Mouse (Mus musculus) intestine, embryonic 14.5 days (tissue): Measurements from ENCODE around the gene Psd. TPM values are rescaled to one million over a fixed set of nuclear protein-coding genes. Genes with fewer than 3 reads are reported as not detected.

Source experiments
- ATAC-seq: fragments of 200-750 bp; cut with Nextera tagmentation; replicated peaks from 2 replicates; pipeline ENCODE4 v1.8.0; 2017; ENCODE audit warnings: low read depth, moderate number of reproducible peaks, moderate TSS enrichment, moderate library complexity; ENCODE audit not compliant: low FRiP score, low TSS enrichment
- DNase-seq: peaks from one replicate; pipeline ENCODE4 v3.0.0-alpha.2; 2018; ENCODE audit warnings: low spot score
- H3K27ac ChIP-seq: fragments of 300-500 bp; sonication (generic); 2 replicates; pipeline ENCODE4 v1.5.1; 2014; ENCODE audit warnings: low read depth, mild to moderate bottlenecking, control low read depth
- H3K27me3 ChIP-seq: fragments of 300-500 bp; sonication (generic); replicated peaks from 2 replicates; pipeline ENCODE4 v1.6.1; 2014; ENCODE audit warnings: low read length, control low read depth; ENCODE audit not compliant: control insufficient read depth, insufficient read depth
- H3K36me3 ChIP-seq: fragments of 300-500 bp; sonication (generic); 2 replicates; pipeline ENCODE4 v1.6.1; 2014; ENCODE audit warnings: low read length, control low read depth; ENCODE audit not compliant: control insufficient read depth, insufficient read depth
- H3K4me1 ChIP-seq: fragments of 300-500 bp; sonication (generic); replicated peaks from 2 replicates; pipeline ENCODE4 v1.6.1; 2014; ENCODE audit warnings: low read length, control low read depth, mixed read lengths; ENCODE audit not compliant: control insufficient read depth, insufficient read depth
- H3K4me2 ChIP-seq: fragments of 300-500 bp; sonication (generic); 2 replicates; pipeline ENCODE4 v1.6.1; 2014; ENCODE audit warnings: low read length
- H3K4me3 ChIP-seq: fragments of 300-500 bp; sonication (generic); 2 replicates; pipeline ENCODE4 v1.5.1; 2014; ENCODE audit warnings: low read depth, low read length, control low read depth, mixed read lengths
- H3K9ac ChIP-seq: fragments of 300-500 bp; sonication (generic); 2 replicates; pipeline ENCODE4 v1.6.1; 2014; ENCODE audit warnings: mild to moderate bottlenecking, low read length
- H3K9me3 ChIP-seq: fragments of 300-500 bp; sonication (generic); 2 replicates; pipeline ENCODE4 v1.6.1; 2016; ENCODE audit warnings: low read length, control low read depth; ENCODE audit not compliant: control insufficient read depth
- WGBS: fragments of 180-500 bp; shearing (Covaris S2); extraction: QIAGEN DNeasy Blood & Tissue Kit; methylation state at CpG from one replicate; pipeline ENCODE4 v1.1.7; 2014; 5-methylcytosine and 5-hydroxymethylcytosine counted together
- polyA plus RNA-seq: library from polyadenylated mRNA; unstranded; fragments of >200 nt; fragmentation: Nextera tagmentation; extraction: Ambion mirVana; gene quantifications from 2 replicates; pipeline ENCODE4 v1.2.1, GENCODE M21; 2014

The Psd gene
- polyA plus RNA-seq, 1 experiment from 2014 or later, result 43.9 TPM

DNA sequence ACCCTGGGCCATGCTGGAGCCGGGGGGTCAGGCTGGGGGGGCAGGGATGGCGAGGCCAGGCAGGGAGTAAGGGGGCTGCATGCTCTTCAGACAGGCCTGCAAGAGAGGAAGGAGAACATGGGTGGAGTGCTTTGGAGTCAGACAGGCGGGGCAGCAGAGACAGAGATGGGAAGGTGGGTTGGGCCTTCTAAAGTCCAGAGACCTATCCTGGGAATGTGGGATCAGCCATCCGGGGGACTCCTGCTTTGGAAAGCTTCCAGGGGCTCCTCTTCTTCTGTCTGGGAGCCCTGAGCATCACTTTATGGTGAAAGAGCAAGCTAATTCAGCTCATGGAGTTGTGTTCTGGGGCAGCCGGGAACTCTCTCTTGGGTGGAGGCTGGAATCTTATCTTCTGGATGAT is 2.0 kb downstream of the Psd start:
- DNase-seq (no peak), ATAC-seq (no peak)
- no peak overlapping the region for H3K4me3 ChIP-seq

DNA sequence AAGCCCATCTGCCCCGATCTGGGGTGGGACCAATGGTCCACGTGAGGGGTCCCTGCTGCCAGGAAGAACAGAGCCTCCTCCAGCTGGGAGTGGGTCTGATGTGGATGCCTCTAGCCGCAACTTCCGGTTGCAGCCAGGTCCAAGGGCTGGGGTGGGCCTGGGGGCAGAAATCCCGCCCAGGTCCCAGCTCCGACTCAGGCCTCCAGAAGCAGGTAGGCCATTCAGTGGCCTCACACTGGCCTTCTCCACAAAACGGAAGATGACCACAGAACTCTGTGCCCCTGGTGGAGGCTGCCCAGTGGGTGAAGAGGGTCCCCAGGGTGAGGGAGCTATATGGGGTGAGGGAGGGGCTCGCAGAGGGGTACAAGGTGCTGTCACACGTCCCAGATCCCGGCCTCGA is 2.6 kb downstream of the Psd start:
- Histone ChIP-seq H3K9me3 (no peaks in the 10 kb centered on the region), H3K27me3 (peaks cover 47% of the 10 kb centered on the region)
- WGBS, result 61% methylated on average over 11 of the region's 11 CpGs

More for the DNA sequence above, 2.0 kb downstream of the Psd start:
- Histone ChIP-seq H3K4me2 (no peak overlapping the region), H3K9ac (no peak overlapping the region), H3K4me1 (peaks cover 31% of the 10 kb centered on the region), H3K27me3 (peaks cover 47% of the 10 kb centered on the region), H3K9me3 (no peaks in the 10 kb centered on the region), H3K36me3 (no peaks in the 10 kb centered on the region), H3K27ac (no peak overlapping the region)
- WGBS, result 68% methylated on average over 5 of the region's 5 CpGs

DNA sequence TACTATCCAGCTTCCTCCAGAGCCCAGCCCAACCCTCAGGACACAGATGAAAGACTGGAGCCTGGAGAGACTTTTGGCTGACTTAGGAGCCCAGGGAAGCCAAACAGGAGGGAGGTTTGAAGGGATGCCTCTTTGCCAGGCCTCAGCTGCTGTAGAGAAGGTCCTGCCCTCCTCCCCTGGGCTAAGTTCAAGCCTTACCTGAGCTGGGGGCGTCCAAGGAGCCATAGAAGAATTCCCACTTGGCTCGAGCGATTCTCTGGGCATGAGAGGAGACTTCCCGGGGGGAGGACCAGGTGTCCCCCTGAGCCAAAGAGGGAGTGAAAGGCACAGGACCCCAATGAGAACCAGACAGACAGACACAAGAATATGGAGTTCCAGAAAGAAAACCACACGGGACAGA is 3.2 kb downstream of the Psd start:
- ATAC-seq, result no peak
- Histone ChIP-seq H3K36me3 (no peaks in the 10 kb centered on the region), H3K4me2 (no peak overlapping the region), H3K9me3 (no peaks in the 10 kb centered on the region), H3K4me1 (peaks cover 35% of the 10 kb centered on the region), H3K9ac (no peak overlapping the region), H3K27me3 (peaks cover 53% of the 10 kb centered on the region), H3K27ac (no peak overlapping the region), H3K4me3 (no peak overlapping the region)
- DNase-seq, result no peak
- WGBS, result 71% methylated on average over 5 of the region's 5 CpGs

More for the DNA sequence above, 2.6 kb downstream of the Psd start:
- Histone ChIP-seq H3K9ac (no peak overlapping the region), H3K27ac (no peak overlapping the region), H3K36me3 (no peaks in the 10 kb centered on the region), H3K4me3 (no peak overlapping the region), H3K4me1 (peaks cover 32% of the 10 kb centered on the region), H3K4me2 (no peak overlapping the region)
- DNase-seq, result no peak
- ATAC-seq, result no peak

DNA sequence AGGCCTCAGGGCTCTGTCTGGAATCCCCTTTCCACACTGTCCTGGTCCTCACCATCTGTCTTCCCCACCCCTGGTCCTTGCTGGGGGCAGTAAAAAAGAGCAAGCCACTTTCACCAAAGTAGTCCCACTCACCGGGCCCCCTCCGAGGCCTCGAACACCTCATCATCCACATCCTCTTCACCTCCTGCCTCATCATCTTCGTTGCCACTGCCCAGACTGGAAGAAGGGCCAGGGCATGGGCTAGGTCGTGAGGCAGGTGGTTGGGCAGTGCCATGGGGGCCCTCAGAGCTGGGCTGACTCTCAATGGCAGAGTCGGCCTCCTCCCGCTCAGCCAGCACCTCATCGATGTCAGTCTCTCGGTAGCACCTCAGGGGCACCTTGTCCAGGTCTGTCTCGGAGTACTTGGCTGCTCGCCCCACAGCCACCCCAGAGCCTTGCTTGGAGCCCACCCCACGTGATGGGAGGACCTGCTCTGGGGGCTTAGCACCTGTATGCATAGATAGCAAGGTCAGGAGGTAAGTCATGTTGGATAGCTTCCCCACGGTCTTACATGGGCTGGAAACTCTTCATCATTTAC is 3.9 kb downstream of the Psd start:
- Histone ChIP-seq H3K9ac (no peak overlapping the region), H3K4me3 (no peak overlapping the region), H3K27ac (no peak overlapping the region), H3K36me3 (no peaks in the 10 kb centered on the region), H3K4me1 (peaks cover 41% of the 10 kb centered on the region), H3K27me3 (peaks cover 58% of the 10 kb centered on the region), H3K9me3 (no peaks in the 10 kb centered on the region), H3K4me2 (no peak overlapping the region)
- ATAC-seq (no peak), DNase-seq (no peak)
- 71% methylated on average over 13 of the region's 13 CpGs for WGBS

DNA sequence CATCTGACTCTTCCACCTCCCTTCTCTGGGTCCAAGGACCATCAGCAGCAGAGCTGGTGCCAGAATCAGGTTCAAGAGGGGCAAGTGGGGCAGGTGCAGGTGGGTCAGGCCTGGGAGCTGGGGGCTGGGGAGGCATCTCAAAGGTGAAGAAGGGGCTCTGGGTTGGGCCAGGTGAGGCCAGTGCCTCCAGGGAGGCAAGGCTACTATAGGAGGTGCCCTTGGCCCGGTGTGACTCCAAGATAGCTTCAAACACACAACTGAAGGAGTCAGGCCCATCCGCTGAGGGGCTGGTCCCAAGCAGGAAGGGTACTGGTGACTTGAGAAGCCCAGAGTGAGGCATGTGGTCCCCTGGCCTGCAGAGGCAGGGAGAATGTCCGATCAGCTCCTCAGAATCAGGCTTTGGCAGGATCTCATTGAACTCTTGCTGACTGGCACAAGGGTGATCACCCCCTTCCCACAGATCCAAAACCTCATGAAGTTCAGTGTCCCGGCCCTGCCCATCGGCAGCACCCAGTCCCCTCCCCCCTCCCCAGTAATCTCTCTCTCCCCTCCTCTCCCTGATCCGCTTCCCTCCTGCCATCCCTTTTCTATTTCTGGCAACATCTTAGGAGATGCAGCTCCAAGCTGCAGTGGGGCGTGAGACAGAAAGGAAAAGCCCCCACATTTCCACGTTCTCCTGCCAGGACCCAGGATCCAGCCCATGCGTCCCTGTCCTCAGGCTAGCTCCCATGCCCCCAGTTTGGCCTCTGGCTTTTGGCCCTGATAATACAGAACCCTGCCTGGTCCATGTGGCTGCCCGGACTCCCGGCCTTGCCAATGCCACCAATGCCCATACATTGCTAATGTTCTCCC is 4.6 kb downstream of the Psd start:
- Histone ChIP-seq H3K36me3 (no peaks in the 10 kb centered on the region), H3K4me2 (no peak overlapping the region), H3K27me3 (peaks cover 64% of the 10 kb centered on the region), H3K27ac (no peak overlapping the region), H3K9me3 (no peaks in the 10 kb centered on the region), H3K4me1 (peaks cover 41% of the 10 kb centered on the region), H3K4me3 (no peak overlapping the region), H3K9ac (no peak overlapping the region)
- no peak for DNase-seq
- ATAC-seq, result no peak
- WGBS, result 53% methylated on average over 11 of the region's 11 CpGs

DNA sequence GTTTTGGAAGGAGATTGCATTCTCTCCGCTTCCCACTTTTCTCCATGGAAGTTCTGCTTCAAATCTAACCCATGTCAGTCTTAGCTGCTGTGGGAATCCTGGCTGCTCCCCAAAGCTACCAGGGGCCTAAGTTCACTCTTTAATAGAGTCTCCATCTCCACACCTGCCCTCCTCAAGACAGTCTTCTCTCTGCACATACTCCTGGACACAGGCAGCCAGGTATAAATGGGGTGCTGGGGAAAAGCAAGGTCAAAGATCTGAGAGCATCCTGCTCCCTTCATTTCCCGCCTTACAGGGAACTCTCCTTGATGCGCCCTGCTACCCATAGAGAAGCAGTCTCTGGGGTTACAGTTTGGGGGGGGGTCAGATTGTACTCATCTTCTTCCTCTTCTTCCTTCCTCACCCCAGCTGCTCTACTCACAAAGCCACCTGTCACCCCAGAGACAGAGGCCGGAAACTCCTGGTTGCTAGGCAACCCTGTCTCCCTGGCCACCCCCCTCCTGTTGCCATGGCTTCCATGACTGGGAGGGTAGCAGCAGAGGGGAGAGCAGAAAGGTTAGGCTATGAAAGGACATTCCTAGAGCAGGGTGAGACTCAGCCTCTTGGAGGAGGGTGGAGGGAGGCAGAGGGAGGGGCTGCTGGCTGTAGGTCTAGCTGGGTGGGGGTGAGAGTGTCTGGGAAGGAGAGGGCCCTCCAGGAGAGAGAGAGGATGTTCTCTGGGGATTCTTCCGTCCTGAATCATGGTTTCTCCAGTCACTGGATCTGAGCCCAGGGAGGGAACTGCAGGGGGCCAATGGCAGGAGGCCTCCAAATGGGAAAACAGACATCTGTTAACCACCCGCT is 5.6 kb downstream of the Psd start:
- ATAC-seq, result peak; percentile 14; the same call in 1 of the 2 replicates
- H3K27me3 ChIP-seq, result peaks cover 68% of the 10 kb centered on the region
- DNase-seq, result peak; percentile 70

DNA sequence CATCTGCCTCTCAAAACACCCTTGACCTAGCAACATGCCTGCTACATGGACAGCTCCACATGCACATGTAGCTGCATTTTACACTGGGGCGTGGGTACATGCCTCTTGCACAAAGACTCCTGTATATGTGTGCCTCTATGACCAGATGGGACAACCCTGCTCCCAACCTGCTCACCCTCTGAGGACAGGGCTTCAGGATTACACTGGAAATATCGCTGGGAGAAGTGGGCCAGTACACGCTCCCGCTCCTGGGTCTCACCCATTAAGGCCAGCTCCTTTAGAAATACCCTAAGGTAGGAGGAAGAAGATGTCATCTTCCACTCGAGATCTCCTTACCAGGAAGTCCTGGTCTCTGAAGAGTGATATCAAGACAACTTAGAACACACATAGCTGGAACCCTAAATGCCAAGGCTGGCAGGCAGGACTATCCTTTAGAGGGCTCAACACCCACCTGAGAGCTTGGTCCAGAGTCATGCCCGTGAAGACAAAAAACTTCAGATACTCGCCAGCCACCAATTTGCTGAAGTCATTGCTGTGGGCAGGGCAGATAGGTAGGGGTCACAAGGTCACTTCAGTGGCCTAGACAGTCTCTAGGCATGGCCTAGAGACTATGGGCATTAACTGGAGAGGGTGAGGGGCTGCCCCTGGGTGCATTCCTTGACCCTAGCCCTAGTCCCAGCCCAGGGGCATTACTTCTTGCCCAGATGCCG is 6.7 kb downstream of the Psd start:
- 77% methylated on average over 8 of the region's 8 CpGs for WGBS
- Histone ChIP-seq H3K4me3 (no peak overlapping the region), H3K27me3 (peaks cover 59% of the 10 kb centered on the region), H3K4me2 (no peak overlapping the region), H3K9ac (no peak overlapping the region), H3K27ac (no peak overlapping the region), H3K4me1 (peaks cover 45% of the 10 kb centered on the region), H3K9me3 (no peaks in the 10 kb centered on the region), H3K36me3 (no peaks in the 10 kb centered on the region)
- no peak for DNase-seq
- no peak for ATAC-seq

More for the DNA sequence above, 5.6 kb downstream of the Psd start:
- Histone ChIP-seq H3K36me3 (no peaks in the 10 kb centered on the region), H3K4me3 (no peak overlapping the region), H3K9me3 (no peaks in the 10 kb centered on the region), H3K4me2 (no peak overlapping the region), H3K27ac (0 out of 2 replicates have a peak overlapping the region, but pooled peaks have one; percentile 0), H3K9ac (no peak overlapping the region), H3K4me1 (peaks cover 38% of the 10 kb centered on the region)
- WGBS, result 26% methylated on average over 6 of the region's 6 CpGs
